Mouse (Mus musculus) layer of hippocampus, adult 6 months (tissue): Measurements from ENCODE around the gene Efcab1. TPM values are rescaled to one million over a fixed set of nuclear protein-coding genes. Genes with fewer than 3 reads are reported as not detected.

Experiments
- long read RNA-seq, 2 experiments: library from polyadenylated mRNA; unstranded; transcript quantifications; one replicate each; pipeline ENCODE4 v2.0.0; 2019 to 2020
- polyA plus RNA-seq: library from polyadenylated mRNA; unstranded; fragments of <200 nt; fragmentation: Nextera tagmentation; gene quantifications from 2 replicates; pipeline ENCODE4 v1.2.3, GENCODE M21; 2021

The Efcab1 gene
- 10.8 and 15.0 TPM in 2 replicates for polyA plus RNA-seq
- long read RNA-seq, experiment 1, transcript Efcab1-201 (6 exons, 2,752 nt): major isoform, 16 of 19 reads
- long read RNA-seq, experiment 1, partial matches to known transcripts: 1 of 19 reads
- long read RNA-seq, experiment 1, other reads (novel, unspliced or antisense): 2 of 19 reads
- long read RNA-seq, experiment 2, transcript Efcab1-201 (6 exons, 2,752 nt): major isoform, 26 of 37 reads
- long read RNA-seq, experiment 2, partial matches to known transcripts: 0 of 37 reads
- long read RNA-seq, experiment 2, other reads (novel, unspliced or antisense): 11 of 37 reads

GRCm38 (mm10) chr16:14906393-14907100, at the start of gene Efcab1:
TSS of gene Efcab1 (plus strand) at chr16:14906606.

